Mouse (Mus musculus) urinary bladder, postnatal 10 days (tissue): Measurements from ENCODE around the gene Camta1.

Experiments used
- DNase-seq: peaks from one replicate; pipeline ENCODE4 v3.0.0; 2022; ENCODE audit warnings: low spot score

Gene Camta1

GRCm38 (mm10) chr4:151684596-151684995 is 177.1 kb downstream of the Camta1 start:
- DNase-seq: no peak

GRCm38 (mm10) chr4:151682831-151683488 is 178.7 kb downstream of the Camta1 start:
- DNase-seq: no peak

GRCm38 (mm10) chr4:151672452-151672851 is 189.2 kb downstream of the Camta1 start:
- DNase-seq: no peak

- DNase-seq: no peak
Observed at GRCm38 (mm10) chr4:151666411-151666901, 195.2 kb downstream of the Camta1 start.

- DNase-seq: no peak
Observed at GRCm38 (mm10) chr4:151661486-151661885, 200.2 kb downstream of the Camta1 start.

- no peak for DNase-seq
Observed at GRCm38 (mm10) chr4:151656427-151656826, 205.2 kb downstream of the Camta1 start.

GRCm38 (mm10) chr4:151655637-151656385 is 205.9 kb downstream of the Camta1 start:
- DNase-seq: no peak

- no peak for DNase-seq
Observed at GRCm38 (mm10) chr4:151655227-151655626, 206.4 kb downstream of the Camta1 start.

GRCm38 (mm10) chr4:151642418-151642817 is 219.3 kb downstream of the Camta1 start:
- DNase-seq: no peak

- no peak for DNase-seq
Observed at GRCm38 (mm10) chr4:151640971-151641370, 220.7 kb downstream of the Camta1 start.

GRCm38 (mm10) chr4:151638941-151639340 is 222.7 kb downstream of the Camta1 start:
- no peak for DNase-seq

- DNase-seq: no peak
Observed at GRCm38 (mm10) chr4:151637348-151637747, 224.3 kb downstream of the Camta1 start.

- DNase-seq: no peak
Observed at GRCm38 (mm10) chr4:151634771-151635170, 226.9 kb downstream of the Camta1 start.

- no peak for DNase-seq
Observed at GRCm38 (mm10) chr4:151633795-151634194, 227.9 kb downstream of the Camta1 start.

- DNase-seq: no peak
Observed at GRCm38 (mm10) chr4:151632321-151632720, 229.4 kb downstream of the Camta1 start.

- DNase-seq: no peak
Observed at GRCm38 (mm10) chr4:151630664-151631063, 231.0 kb downstream of the Camta1 start.

GRCm38 (mm10) chr4:151630231-151630630 is 231.4 kb downstream of the Camta1 start:
- DNase-seq: no peak

GRCm38 (mm10) chr4:151619541-151620016 is 242.1 kb downstream of the Camta1 start:
- no peak for DNase-seq

- DNase-seq: no peak
Observed at GRCm38 (mm10) chr4:151618420-151619310, 243.0 kb downstream of the Camta1 start.

GRCm38 (mm10) chr4:151611621-151612020 is 250.1 kb downstream of the Camta1 start:
- DNase-seq: no peak

GRCm38 (mm10) chr4:151610266-151610665 is 251.4 kb downstream of the Camta1 start:
- no peak for DNase-seq

GRCm38 (mm10) chr4:151604907-151605306 is 256.8 kb downstream of the Camta1 start:
- DNase-seq: no peak
